Mouse (Mus musculus) myocyte (in vitro differentiated cells): ENCODE measurements around the gene Rgl1. TPM values are rescaled to one million over a fixed set of nuclear protein-coding genes. Genes with fewer than 3 reads are reported as not detected.

ENCODE experiments used
- H3K27me3 ChIP-seq: one replicate; pipeline ENCODE4 v1.6.1; 2011; ENCODE audit not compliant: control insufficient read depth, insufficient read depth, insufficient read length
- H3K36me3 ChIP-seq: one replicate; pipeline ENCODE4 v1.6.1; 2011; ENCODE audit not compliant: control insufficient read depth, insufficient read depth
- H3K4me2 ChIP-seq: one replicate; pipeline ENCODE4 v1.6.1; 2011; ENCODE audit warnings: low read depth, control low read depth
- H3K4me3 ChIP-seq: one replicate; pipeline ENCODE4 v1.5.1; 2011; ENCODE audit warnings: mild to moderate bottlenecking, control low read depth, moderate library complexity
- H3K79me2 ChIP-seq: one replicate; pipeline ENCODE4 v1.6.1; 2011; ENCODE audit not compliant: control insufficient read depth, insufficient read depth
- H3ac ChIP-seq: one replicate; pipeline ENCODE4 v1.6.1; 2011; ENCODE audit not compliant: control insufficient read depth, insufficient read length
- CEBPB ChIP-seq: IDR thresholded peaks from 2 replicates; pipeline ENCODE4 v1.6.1; 2011; ENCODE audit warnings: mild to moderate bottlenecking, moderate library complexity; ENCODE audit not compliant: poor library complexity, insufficient read depth, severe bottlenecking
- E2F4 ChIP-seq: IDR thresholded peaks from one replicate; pipeline ENCODE4 v1.6.1; 2011; ENCODE audit warnings: mild to moderate bottlenecking, control low read depth, moderate library complexity; ENCODE audit not compliant: insufficient read depth
- MAX ChIP-seq: IDR thresholded peaks from one replicate; pipeline ENCODE4 v1.6.1; 2011; ENCODE audit warnings: low read depth, mild to moderate bottlenecking, control low read depth
- MYOD1 ChIP-seq, 3 experiments: IDR thresholded peaks; one replicate each; pipeline ENCODE4 v1.6.1; 2011; ENCODE audit warnings: control low read depth in 2 of 3, low read depth in 2 of 3, mild to moderate bottlenecking in 2 of 3, moderate library complexity in 1 of 3; ENCODE audit not compliant: insufficient read length in 2 of 3, control insufficient read depth in 1 of 3
- MYOG ChIP-seq, 3 experiments: IDR thresholded peaks; one replicate each; pipeline ENCODE4 v1.6.1; 2011; ENCODE audit warnings: control low read depth in 2 of 3, low read depth in 2 of 3, mild to moderate bottlenecking in 2 of 3; ENCODE audit not compliant: insufficient read length in 2 of 3, control insufficient read depth in 1 of 3, insufficient read depth in 1 of 3
- POLR2A ChIP-seq: IDR thresholded peaks from one replicate; pipeline ENCODE4 v1.6.1; 2011; ENCODE audit warnings: low read depth, mild to moderate bottlenecking, control low read depth, moderate library complexity; ENCODE audit not compliant: insufficient read length
- POLR2AphosphoS2 ChIP-seq: IDR thresholded peaks from one replicate; pipeline ENCODE4 v1.6.1; 2011; ENCODE audit warnings: low read depth, control low read depth; ENCODE audit not compliant: insufficient read length
- REST ChIP-seq: IDR thresholded peaks from one replicate; pipeline ENCODE4 v1.6.1; 2011; ENCODE audit warnings: mild to moderate bottlenecking, control low read depth, moderate library complexity; ENCODE audit not compliant: insufficient read depth, insufficient read length
- SRF ChIP-seq: IDR thresholded peaks from one replicate; pipeline ENCODE4 v1.6.1; 2011; ENCODE audit warnings: low read depth; ENCODE audit not compliant: control insufficient read depth, insufficient read length
- TCF12 ChIP-seq: IDR thresholded peaks from one replicate; pipeline ENCODE4 v1.6.1; 2011; ENCODE audit warnings: mild to moderate bottlenecking, control low read depth; ENCODE audit not compliant: poor library complexity, insufficient read depth, severe bottlenecking
- TCF3 ChIP-seq: IDR thresholded peaks from one replicate; pipeline ENCODE4 v1.6.1; 2011; ENCODE audit warnings: low read depth, control low read depth; ENCODE audit not compliant: insufficient read length
- USF1 ChIP-seq: IDR thresholded peaks from one replicate; pipeline ENCODE4 v1.6.1; 2011; ENCODE audit warnings: low read depth, mild to moderate bottlenecking, control low read depth, moderate library complexity
- polyA plus RNA-seq: library from polyadenylated mRNA; unstranded; fragments of >200 nt; fragmentation: generic; extraction: Trizol; gene quantifications from one replicate; pipeline ENCODE4 v1.2.1, GENCODE M21; 2012; ENCODE audit warnings: missing spikeins

Gene Rgl1
- polyA plus RNA-seq, 1 experiment: 4.3 TPM

DNA sequence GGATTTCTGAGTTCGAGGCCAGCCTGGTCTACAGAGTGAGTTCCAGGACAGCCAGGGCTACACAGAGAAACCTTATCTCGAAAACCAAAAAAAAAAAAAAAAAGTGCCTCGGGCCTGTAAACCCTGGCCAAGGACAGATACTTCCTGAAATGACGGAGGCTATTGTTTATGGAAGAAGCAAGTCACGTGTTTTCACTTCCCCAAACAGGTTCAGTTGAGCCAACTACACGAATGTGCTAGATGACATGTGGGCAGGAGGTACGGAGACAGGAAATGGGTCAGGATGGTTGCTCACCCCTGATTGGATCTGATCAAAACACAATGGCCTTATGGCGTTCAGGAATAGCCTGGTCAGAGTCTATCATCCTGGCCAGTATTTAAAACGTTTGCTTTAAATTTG lies 32.0 kb upstream of the Rgl1 start:
- Histone ChIP-seq H3K4me3 (no peak overlapping the region), H3K36me3 (no peaks in the 10 kb centered on the region)

DNA sequence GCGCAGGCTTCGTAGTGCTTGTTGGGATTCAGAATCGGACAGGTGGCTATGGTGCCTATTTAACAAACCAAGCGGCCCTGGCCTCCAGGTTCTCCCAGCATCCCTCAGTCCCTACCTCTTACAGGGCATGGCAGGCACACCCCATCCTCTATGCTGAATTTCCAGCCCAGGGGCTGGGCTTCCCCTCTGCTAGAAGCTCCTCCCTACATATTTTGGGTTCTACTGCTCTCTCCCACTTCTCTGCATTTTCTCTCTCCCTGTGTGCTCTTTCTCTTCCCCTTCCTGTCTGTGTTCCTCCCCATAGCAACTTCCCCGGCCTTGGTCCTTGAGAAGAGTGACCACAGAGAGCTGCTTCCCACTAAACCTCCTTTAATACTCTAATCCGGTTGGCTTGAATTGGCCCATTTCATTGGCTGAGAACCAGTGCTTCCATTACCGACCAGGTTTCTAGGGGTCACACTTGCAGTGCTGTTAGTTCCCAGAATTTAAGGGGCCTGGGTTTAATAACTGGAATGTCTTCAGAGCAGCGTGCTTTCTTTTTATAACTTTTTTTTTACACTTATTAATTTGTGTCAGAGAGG lies 30.6 kb upstream of the Rgl1 start:
- H3K79me2 ChIP-seq: no peaks in the 10 kb centered on the region
- no peak overlapping the region for H3K4me3 ChIP-seq
- TF ChIP-seq POLR2AphosphoS2: no peak
- TF ChIP-seq E2F4: no peak
- no peak for TF ChIP-seq CEBPB
- TF ChIP-seq TCF12: no peak
- TF ChIP-seq MAX: no peak
- no peak for TF ChIP-seq POLR2A
- no peak for TF ChIP-seq MYOG (IDR thresholded peaks at IDR 0.05; ENCODE audit: control insufficient read depth in 1 of 3, insufficient read depth in 1 of 3, insufficient read length in 2 of 3, low read depth in 2 of 3)
- TF ChIP-seq MYOD1 (IDR thresholded peaks at IDR 0.05; ENCODE audit: control insufficient read depth in 1 of 3, insufficient read length in 2 of 3, low read depth in 2 of 3): no peak
- no peak for TF ChIP-seq REST
- TF ChIP-seq USF1: no peak
- no peak for TF ChIP-seq TCF3
- TF ChIP-seq SRF: no peak
- no peak overlapping the region for H3K4me2 ChIP-seq
- H3ac ChIP-seq: no peak overlapping the region
- no peaks in the 10 kb centered on the region for H3K27me3 ChIP-seq
- no peaks in the 10 kb centered on the region for H3K36me3 ChIP-seq

More for the DNA sequence above, 32.0 kb upstream of the Rgl1 start:
- Histone ChIP-seq H3K27me3 (no peaks in the 10 kb centered on the region), H3K4me2 (no peak overlapping the region), H3ac (no peak overlapping the region), H3K79me2 (no peaks in the 10 kb centered on the region)
- TF ChIP-seq TCF12 (no peak), REST (no peak), MYOG (IDR thresholded peaks at IDR 0.05; ENCODE audit: control insufficient read depth in 1 of 3, insufficient read depth in 1 of 3, insufficient read length in 2 of 3, low read depth in 2 of 3) (no peak), CEBPB (no peak), POLR2AphosphoS2 (no peak), TCF3 (no peak), POLR2A (no peak), SRF (no peak), MAX (no peak), E2F4 (no peak), MYOD1 (IDR thresholded peaks at IDR 0.05; ENCODE audit: control insufficient read depth in 1 of 3, insufficient read length in 2 of 3, low read depth in 2 of 3) (no peak), USF1 (no peak)

DNA sequence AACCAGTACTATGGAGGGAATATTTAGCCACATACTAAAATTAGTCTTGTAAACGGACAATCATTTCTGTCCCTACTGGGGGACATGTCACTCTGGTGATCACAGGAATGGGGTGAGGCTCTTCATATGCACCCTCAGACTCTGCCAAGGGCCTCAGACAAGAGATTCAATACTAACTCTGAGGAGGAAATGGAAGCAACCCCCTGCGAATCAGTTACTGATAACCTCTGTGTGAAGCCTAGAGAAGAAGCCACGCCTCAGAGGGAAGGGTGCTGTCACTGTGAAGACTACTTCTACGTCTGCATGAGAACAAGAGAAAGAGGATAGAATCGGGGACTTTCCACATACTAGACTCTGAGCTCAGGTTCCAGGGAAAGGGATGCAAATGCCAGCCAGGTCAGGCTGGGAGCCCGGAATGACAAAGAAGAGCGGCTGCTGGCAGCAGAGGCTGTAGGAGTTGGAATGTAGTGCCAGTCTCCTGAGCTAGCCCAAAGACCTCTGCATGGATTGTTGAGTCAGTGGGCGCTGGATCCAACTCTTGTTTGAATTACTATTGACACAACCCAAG lies 29.6 kb upstream of the Rgl1 start:
- Histone ChIP-seq H3K4me2 (no peak overlapping the region), H3K79me2 (no peaks in the 10 kb centered on the region), H3ac (no peak overlapping the region), H3K36me3 (no peaks in the 10 kb centered on the region), H3K27me3 (no peaks in the 10 kb centered on the region), H3K4me3 (no peak overlapping the region)
- no peak for TF ChIP-seq USF1

DNA sequence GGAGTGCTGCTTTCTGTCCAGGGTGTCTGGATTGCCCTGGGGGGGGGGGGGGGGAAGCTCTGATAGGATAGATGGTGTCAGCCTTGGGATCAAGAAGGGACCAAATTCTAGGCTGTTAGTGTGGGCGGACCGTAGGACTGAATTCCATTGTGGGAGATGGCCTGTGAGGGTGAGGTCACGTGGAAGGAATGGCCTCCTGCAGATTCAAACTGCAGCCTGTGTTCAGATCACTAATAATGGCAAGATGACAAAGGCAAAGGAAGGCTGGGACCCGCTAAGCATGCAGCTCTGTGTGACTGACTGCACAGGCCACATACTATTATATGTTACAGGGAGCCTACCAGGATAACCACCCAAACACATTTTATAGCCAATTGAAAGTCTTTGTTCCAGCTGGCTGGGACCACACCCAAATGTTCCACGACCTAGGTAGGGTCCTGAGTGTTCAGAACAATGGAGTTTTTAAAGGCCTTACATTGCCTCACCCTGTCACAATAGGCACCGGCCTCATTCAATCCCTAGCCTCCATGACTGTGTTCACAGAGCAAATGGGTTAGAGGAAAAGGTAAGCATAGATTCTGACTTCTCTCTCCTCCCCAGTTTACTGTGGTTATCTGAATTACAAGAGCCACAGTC lies 27.5 kb upstream of the Rgl1 start:
- Histone ChIP-seq H3K79me2 (no peaks in the 10 kb centered on the region), H3K36me3 (no peaks in the 10 kb centered on the region), H3K27me3 (no peaks in the 10 kb centered on the region), H3K4me2 (no peak overlapping the region), H3ac (no peak overlapping the region), H3K4me3 (no peak overlapping the region)
- TF ChIP-seq MAX (no peak), MYOD1 (IDR thresholded peaks at IDR 0.05; ENCODE audit: control insufficient read depth in 1 of 3, insufficient read length in 2 of 3, low read depth in 2 of 3) (no peak), REST (no peak), TCF3 (no peak), POLR2AphosphoS2 (no peak)

DNA sequence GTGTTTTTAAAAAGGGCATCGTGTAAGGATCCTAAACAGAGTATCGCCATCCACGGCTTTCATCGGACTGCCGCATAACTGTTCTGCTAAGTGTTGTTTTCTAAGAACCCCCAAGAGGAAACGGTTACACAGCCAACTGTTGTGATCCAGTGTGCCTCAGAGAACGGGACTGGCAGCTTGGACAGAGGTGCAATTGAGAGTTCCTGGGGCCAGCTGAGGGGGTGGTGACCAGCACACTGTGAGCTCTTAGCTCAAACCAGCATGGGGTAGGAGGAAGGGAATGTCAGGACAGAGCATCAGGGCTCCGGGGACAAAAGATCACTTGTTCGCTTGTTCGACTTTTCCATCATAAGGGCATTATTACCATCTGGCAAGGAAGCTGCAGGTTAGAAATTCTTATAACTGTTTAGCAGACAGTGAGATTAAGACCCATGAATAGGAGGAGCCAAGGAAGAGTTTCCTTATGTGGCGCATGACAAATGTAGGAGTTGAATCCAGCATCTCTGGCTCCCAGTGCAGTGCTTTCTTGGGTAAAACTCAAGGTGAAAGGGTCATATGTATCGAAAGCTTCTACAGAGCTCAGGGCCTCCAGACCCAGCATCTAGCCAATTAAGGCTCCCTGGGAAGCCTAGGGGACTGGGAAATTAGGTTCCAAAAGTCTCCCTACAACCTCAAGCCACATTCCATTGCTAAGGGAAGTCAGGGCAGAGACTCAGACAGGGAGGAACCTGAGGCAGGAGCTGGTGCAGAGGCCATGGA lies 26.8 kb upstream of the Rgl1 start:
- Histone ChIP-seq H3K36me3 (no peaks in the 10 kb centered on the region), H3K4me2 (no peak overlapping the region), H3K79me2 (no peaks in the 10 kb centered on the region), H3K4me3 (no peak overlapping the region), H3ac (no peak overlapping the region), H3K27me3 (no peaks in the 10 kb centered on the region)
- TF ChIP-seq MAX (no peak), CEBPB (no peak), MYOD1 (IDR thresholded peaks at IDR 0.05; ENCODE audit: control insufficient read depth in 1 of 3, insufficient read length in 2 of 3, low read depth in 2 of 3) (no peak), SRF (no peak), TCF3 (no peak), MYOG (IDR thresholded peaks at IDR 0.05; ENCODE audit: control insufficient read depth in 1 of 3, insufficient read depth in 1 of 3, insufficient read length in 2 of 3, low read depth in 2 of 3) (no peak), E2F4 (no peak), POLR2A (no peak), REST (no peak), TCF12 (no peak), POLR2AphosphoS2 (no peak), USF1 (no peak)
